Mouse (Mus musculus) lung, adult 2 months (tissue): Measurements from ENCODE around the gene Cenpe. TPM values are rescaled to one million over a fixed set of nuclear protein-coding genes. Genes with fewer than 3 reads are reported as not detected.

Source experiments
- DNase-seq: peaks from one replicate; pipeline ENCODE4 v3.0.0; 2022
- H3K4me1 ChIP-seq: fragments of 200-500 bp; 2 replicates; pipeline ENCODE4 v1.6.1; 2011; ENCODE audit warnings: low read length; ENCODE audit not compliant: control insufficient read depth, insufficient read depth
- H3K4me3 ChIP-seq: fragments of 200-500 bp; replicated peaks from 2 replicates; pipeline ENCODE3; 2011; ENCODE audit warnings: low read depth, mild to moderate bottlenecking, control low read depth, low read length; ENCODE audit errors: extremely low read depth
- CTCF ChIP-seq: fragments of 200-500 bp; IDR thresholded peaks from 2 replicates; pipeline ENCODE4 v1.5.1; 2011; ENCODE audit warnings: mild to moderate bottlenecking, low read length, control low read depth; ENCODE audit not compliant: insufficient read depth
- POLR2A ChIP-seq: fragments of 200-500 bp; IDR thresholded peaks from 2 replicates; pipeline ENCODE4 v1.6.1; 2011; ENCODE audit warnings: low read depth, mild to moderate bottlenecking, control low read depth, low read length, borderline replicate concordance; ENCODE audit errors: extremely low read depth
- WGBS: fragments of 180-500 bp; shearing (Covaris S2); methylation state at CpG from one replicate; pipeline ENCODE4 v1.1.7; 2018; 5-methylcytosine and 5-hydroxymethylcytosine counted together
- polyA plus RNA-seq: library from polyadenylated mRNA; depleted of rRNA; stranded (reverse); fragments of >200 nt; gene quantifications from 2 replicates; pipeline ENCODE4 v1.2.3, GENCODE M21; 2012

The Cenpe gene
- polyA plus RNA-seq, 1 experiment, result 0.31 TPM

GRCm38 (mm10) chr3:135245733-135246132, 33.4 kb downstream of the Cenpe start:
- DNase-seq, result no peak

GRCm38 (mm10) chr3:135246828-135247227, 34.5 kb downstream of the Cenpe start:
- Histone ChIP-seq H3K4me3 (no peak overlapping the region), H3K4me1 (no peaks in the 10 kb centered on the region)
- no peak for DNase-seq
- TF ChIP-seq CTCF (no peak), POLR2A (no peak)
- WGBS, result 77% methylated on average over 6 of the region's 6 CpGs

More at GRCm38 (mm10) chr3:135245733-135246132, 33.4 kb downstream of the Cenpe start:
- TF ChIP-seq CTCF (no peak), POLR2A (no peak)
- H3K4me1 ChIP-seq, result no peaks in the 10 kb centered on the region
- H3K4me3 ChIP-seq, result no peak overlapping the region

GRCm38 (mm10) chr3:135249104-135249503, 36.8 kb downstream of the Cenpe start:
- no peak for TF ChIP-seq POLR2A
- no peak for TF ChIP-seq CTCF
- WGBS, result 68% methylated on average over 6 of the region's 6 CpGs

GRCm38 (mm10) chr3:135251825-135252224, 39.5 kb downstream of the Cenpe start:
- WGBS, result 92% methylated on average over 6 of the region's 6 CpGs
- no peak overlapping the region for H3K4me3 ChIP-seq
- no peak for DNase-seq
- H3K4me1 ChIP-seq, result no peaks in the 10 kb centered on the region
- TF ChIP-seq CTCF, result no peak
- no peak for TF ChIP-seq POLR2A

More at GRCm38 (mm10) chr3:135249104-135249503, 36.8 kb downstream of the Cenpe start:
- no peak for DNase-seq
- Histone ChIP-seq H3K4me1 (no peaks in the 10 kb centered on the region), H3K4me3 (no peak overlapping the region)

GRCm38 (mm10) chr3:135254784-135255183, 42.4 kb downstream of the Cenpe start:
- no peak for TF ChIP-seq CTCF
- TF ChIP-seq POLR2A, result no peak
- DNase-seq, result no peak
- Histone ChIP-seq H3K4me1 (no peaks in the 10 kb centered on the region), H3K4me3 (no peak overlapping the region)

- 94% methylated on average over 10 of the region's 10 CpGs for WGBS
- no peak overlapping the region for H3K4me3 ChIP-seq
- no peak for TF ChIP-seq POLR2A
- no peak for TF ChIP-seq CTCF
- no peak for DNase-seq
- H3K4me1 ChIP-seq, result no peaks in the 10 kb centered on the region
These were observed 46.6 kb downstream of the Cenpe start for GRCm38 (mm10) chr3:135258919-135259318.

- WGBS, result 95% methylated on average over 7 of the region's 7 CpGs
- no peak for TF ChIP-seq POLR2A
- no peak for TF ChIP-seq CTCF
- H3K4me3 ChIP-seq, result no peak overlapping the region
- DNase-seq, result no peak
- no peaks in the 10 kb centered on the region for H3K4me1 ChIP-seq
These were observed 47.9 kb downstream of the Cenpe start for GRCm38 (mm10) chr3:135260233-135260632.

- Histone ChIP-seq H3K4me3 (no peak overlapping the region), H3K4me1 (no peaks in the 10 kb centered on the region)
- DNase-seq, result no peak
- no peak for TF ChIP-seq POLR2A
- WGBS, result 82% methylated on average over 5 of the region's 5 CpGs
These were observed 56.3 kb downstream of the Cenpe start for GRCm38 (mm10) chr3:135268616-135269015.

- Histone ChIP-seq H3K4me3 (no peak overlapping the region), H3K4me1 (no peaks in the 10 kb centered on the region)
- WGBS, result 77% methylated on average over 10 of the region's 10 CpGs
- TF ChIP-seq POLR2A, result no peak
- no peak for TF ChIP-seq CTCF
- DNase-seq, result no peak
These were observed 57.2 kb downstream of the Cenpe start for GRCm38 (mm10) chr3:135269391-135269990.

GRCm38 (mm10) chr3:135272627-135273026, 60.3 kb downstream of the Cenpe start:
- Histone ChIP-seq H3K4me3 (no peak overlapping the region), H3K4me1 (no peaks in the 10 kb centered on the region)
- DNase-seq, result no peak
- WGBS, result 73% methylated on average over 12 of the region's 12 CpGs
- TF ChIP-seq POLR2A, result no peak
- TF ChIP-seq CTCF, result no peak

GRCm38 (mm10) chr3:135273047-135273446, 60.7 kb downstream of the Cenpe start:
- no peak for DNase-seq
- H3K4me3 ChIP-seq, result no peak overlapping the region
- WGBS, result 76% methylated on average over 13 of the region's 13 CpGs
- TF ChIP-seq CTCF (no peak), POLR2A (no peak)
- no peaks in the 10 kb centered on the region for H3K4me1 ChIP-seq
